Mouse (Mus musculus) liver, adult 2 months (tissue): ENCODE data around the gene G0s2. TPM values are rescaled to one million over a fixed set of nuclear protein-coding genes. Genes with fewer than 3 reads are reported as not detected.

Experiments used
- DNase-seq: peaks from one replicate; pipeline ENCODE4 v3.0.0-alpha.2; 2011; ENCODE audit warnings: low read depth, low spot score; ENCODE audit errors: extremely low read depth
- H3K27ac ChIP-seq: fragments of 200-500 bp; replicated peaks from 2 replicates; pipeline ENCODE4 v1.5.1; 2012; ENCODE audit warnings: low read depth, mild to moderate bottlenecking, control low read depth, inconsistent platforms, low read length; ENCODE audit not compliant: insufficient read depth
- H3K27me3 ChIP-seq: fragments of 200-500 bp; 2 replicates; pipeline ENCODE4 v1.6.1; 2012; ENCODE audit warnings: mild to moderate bottlenecking, moderate library complexity, low read length, inconsistent platforms; ENCODE audit not compliant: control insufficient read depth, insufficient read depth
- H3K36me3 ChIP-seq: fragments of 200-500 bp; 2 replicates; pipeline ENCODE4 v1.6.1; 2012; ENCODE audit warnings: low read length, inconsistent platforms; ENCODE audit not compliant: control insufficient read depth, insufficient read depth
- H3K4me1 ChIP-seq: fragments of 200-500 bp; 2 replicates; pipeline ENCODE4 v1.6.1; 2011; ENCODE audit warnings: low read length; ENCODE audit not compliant: control insufficient read depth, insufficient read depth
- H3K4me3 ChIP-seq: fragments of 200-500 bp; 2 replicates; pipeline ENCODE4 v1.5.1; 2011; ENCODE audit warnings: low read depth, mild to moderate bottlenecking, control low read depth, low read length, moderate library complexity; ENCODE audit not compliant: insufficient read depth
- H3K79me2 ChIP-seq: fragments of 200-500 bp; 2 replicates; pipeline ENCODE4 v1.6.1; 2012; ENCODE audit warnings: inconsistent platforms, mild to moderate bottlenecking, low read length, moderate library complexity; ENCODE audit not compliant: control insufficient read depth, insufficient read depth
- H3K9ac ChIP-seq: fragments of 200-500 bp; 2 replicates; pipeline ENCODE4 v1.6.1; 2012; ENCODE audit warnings: low read depth, mild to moderate bottlenecking, control low read depth, inconsistent platforms, low read length
- CTCF ChIP-seq: fragments of 200-500 bp; IDR thresholded peaks from 2 replicates; pipeline ENCODE4 v1.5.1; 2011; ENCODE audit warnings: low read depth, low read length, control low read depth
- POLR2A ChIP-seq: fragments of 200-500 bp; IDR thresholded peaks from 2 replicates; pipeline ENCODE4 v1.6.1; 2011; ENCODE audit warnings: low read length, control low read depth; ENCODE audit not compliant: insufficient read depth; ENCODE audit errors: extremely low read depth
- WGBS: fragments of 180-500 bp; shearing (Covaris S2); methylation state at CpG from one replicate; pipeline ENCODE4 v1.1.7; 2018; 5-methylcytosine and 5-hydroxymethylcytosine counted together
- polyA plus RNA-seq: library from polyadenylated mRNA; depleted of rRNA; stranded (reverse); fragments of >200 nt; gene quantifications from 2 replicates; pipeline ENCODE4 v1.2.3, GENCODE M21; 2012
- total RNA-seq: library from RNA; depleted of rRNA; stranded (reverse); fragments of >200 nt; gene quantifications from 2 replicates; pipeline ENCODE4 v1.2.3, GENCODE M21; 2014

G0s2 gene
- total and polyA plus RNA-seq, 2 experiments, result 106 to 179 TPM

DNA sequence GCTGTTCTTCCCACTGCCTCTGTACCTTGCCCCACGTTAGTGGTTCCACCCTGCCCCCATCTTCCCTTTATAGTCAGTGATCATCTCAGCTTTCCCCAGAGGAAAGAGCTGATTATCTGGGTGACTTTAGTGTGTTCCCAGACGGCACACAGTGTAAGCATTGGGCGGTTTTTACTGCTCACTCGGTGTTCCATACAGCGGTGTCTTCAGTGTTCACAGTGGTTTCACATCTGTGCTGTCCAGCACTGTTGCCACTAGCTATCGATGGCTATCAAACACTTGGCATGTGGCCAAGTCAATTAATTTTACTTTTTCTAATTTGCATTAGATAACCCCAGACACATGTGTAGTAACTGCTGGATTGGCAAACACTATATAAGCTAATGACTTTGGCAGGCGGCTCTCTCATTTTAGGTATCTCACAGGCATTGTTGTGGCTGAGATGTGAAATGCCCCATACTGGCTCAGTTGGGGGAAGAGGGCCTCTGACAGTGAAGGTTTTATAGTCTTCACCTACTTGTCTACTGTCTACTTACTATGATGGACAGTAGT lies 11.3 kb upstream of the G0s2 start:
- WGBS, result 44% methylated on average over 7 of the region's 7 CpGs
- Histone ChIP-seq H3K36me3 (no peaks in the 10 kb centered on the region), H3K4me1 (peaks cover 22% of the 10 kb centered on the region), H3K27ac (no peak overlapping the region), H3K27me3 (no peaks in the 10 kb centered on the region), H3K79me2 (no peaks in the 10 kb centered on the region), H3K9ac (no peak overlapping the region), H3K4me3 (no peak overlapping the region)
- TF ChIP-seq POLR2A, result no peak
- no peak for TF ChIP-seq CTCF
- DNase-seq, result no peak

DNA sequence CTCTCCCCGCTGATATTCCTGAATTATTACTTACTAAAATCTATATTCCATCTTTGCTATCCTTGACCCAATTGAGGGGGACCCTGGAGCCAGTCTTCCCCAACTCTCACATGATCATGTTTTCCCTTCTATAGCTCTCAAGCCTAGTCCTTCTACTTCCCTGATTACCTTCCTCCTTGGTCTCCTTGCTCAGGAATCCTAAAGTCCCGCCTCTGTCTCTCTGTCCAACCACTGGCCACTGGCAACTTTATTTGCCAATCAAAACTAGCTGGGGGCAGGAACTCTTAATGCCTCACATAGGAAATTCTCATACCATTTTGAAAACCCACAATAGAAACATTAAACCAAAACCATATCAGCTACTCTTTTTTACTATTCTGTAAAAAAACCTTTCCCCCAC lies 8.3 kb upstream of the G0s2 start:
- Histone ChIP-seq H3K79me2 (no peaks in the 10 kb centered on the region), H3K27ac (no peak overlapping the region), H3K36me3 (no peaks in the 10 kb centered on the region), H3K4me1 (peaks cover 15% of the 10 kb centered on the region), H3K9ac (no peak overlapping the region), H3K27me3 (no peaks in the 10 kb centered on the region), H3K4me3 (no peak overlapping the region)
- WGBS, result 98% methylated on average over 2 of the region's 2 CpGs
- no peak for DNase-seq
- TF ChIP-seq POLR2A (no peak), CTCF (no peak)

DNA sequence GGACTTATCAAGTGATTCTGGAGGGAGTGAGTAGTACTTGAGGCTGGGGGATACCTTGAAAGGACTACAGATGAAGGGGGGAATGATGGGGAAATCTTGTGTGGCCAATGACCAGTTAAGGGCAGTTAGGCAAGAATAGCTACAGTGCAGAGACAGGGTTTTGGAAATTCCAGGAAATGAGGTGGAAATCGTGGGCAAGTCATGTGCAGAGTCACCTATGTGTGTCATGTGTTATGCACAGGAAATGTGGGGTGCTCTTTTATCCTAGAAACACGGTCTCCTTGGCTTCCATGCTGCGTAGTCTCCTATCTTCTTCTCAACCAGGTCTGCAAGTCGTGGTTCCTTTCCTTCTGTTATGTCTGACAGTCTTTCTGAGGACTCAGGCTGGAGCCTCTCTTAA lies 6.5 kb upstream of the G0s2 start:
- H3K27me3 ChIP-seq, result no peaks in the 10 kb centered on the region
- no peak overlapping the region for H3K4me3 ChIP-seq
- peaks cover 20% of the 10 kb centered on the region for H3K4me1 ChIP-seq
- WGBS, result 75% methylated on average over 4 of the region's 4 CpGs
- no peaks in the 10 kb centered on the region for H3K79me2 ChIP-seq
- no peak overlapping the region for H3K27ac ChIP-seq
- no peaks in the 10 kb centered on the region for H3K36me3 ChIP-seq
- TF ChIP-seq CTCF (no peak), POLR2A (no peak)
- DNase-seq, result no peak
- no peak overlapping the region for H3K9ac ChIP-seq

DNA sequence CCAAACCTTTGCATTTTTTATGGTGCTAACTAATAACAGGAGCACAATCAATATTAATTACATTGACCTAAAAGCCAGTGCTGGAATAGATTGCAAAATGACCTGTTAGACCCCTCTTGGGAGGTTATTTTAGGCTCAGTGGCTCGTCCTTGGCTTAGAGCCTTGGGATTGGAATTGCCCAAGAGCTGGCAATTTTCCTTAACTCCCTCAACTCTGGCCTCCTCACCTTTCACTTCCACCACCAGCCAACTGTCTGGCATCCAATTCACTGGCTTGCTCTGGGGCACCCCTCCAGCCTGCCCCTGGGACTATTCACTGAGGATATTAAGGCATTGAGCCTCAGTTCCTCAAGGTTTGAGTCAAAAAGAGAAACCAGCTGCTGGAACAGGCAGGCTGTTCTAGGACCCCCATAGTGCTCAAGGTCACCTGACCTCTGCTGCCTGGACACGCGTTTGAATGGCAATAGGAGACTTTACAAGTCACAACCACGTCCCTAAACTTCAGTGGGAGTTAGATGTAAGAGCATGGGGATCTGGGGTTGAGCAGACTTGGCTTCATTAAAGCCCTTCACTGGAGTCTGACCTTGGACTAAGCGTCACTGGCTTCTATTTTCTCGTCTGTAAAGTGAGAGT lies 5.5 kb upstream of the G0s2 start:
- no peak for TF ChIP-seq CTCF
- no peak for TF ChIP-seq POLR2A
- H3K27ac ChIP-seq, result peak overlapping the region; percentile 49
- no peaks in the 10 kb centered on the region for H3K36me3 ChIP-seq
- no peak overlapping the region for H3K9ac ChIP-seq
- H3K4me3 ChIP-seq, result no peak overlapping the region
- peaks cover 21% of the 10 kb centered on the region for H3K4me1 ChIP-seq
- H3K79me2 ChIP-seq, result no peaks in the 10 kb centered on the region
- H3K27me3 ChIP-seq, result no peaks in the 10 kb centered on the region
- DNase-seq, result peak; percentile 95
- WGBS, result 20% methylated on average over 6 of the region's 6 CpGs

DNA sequence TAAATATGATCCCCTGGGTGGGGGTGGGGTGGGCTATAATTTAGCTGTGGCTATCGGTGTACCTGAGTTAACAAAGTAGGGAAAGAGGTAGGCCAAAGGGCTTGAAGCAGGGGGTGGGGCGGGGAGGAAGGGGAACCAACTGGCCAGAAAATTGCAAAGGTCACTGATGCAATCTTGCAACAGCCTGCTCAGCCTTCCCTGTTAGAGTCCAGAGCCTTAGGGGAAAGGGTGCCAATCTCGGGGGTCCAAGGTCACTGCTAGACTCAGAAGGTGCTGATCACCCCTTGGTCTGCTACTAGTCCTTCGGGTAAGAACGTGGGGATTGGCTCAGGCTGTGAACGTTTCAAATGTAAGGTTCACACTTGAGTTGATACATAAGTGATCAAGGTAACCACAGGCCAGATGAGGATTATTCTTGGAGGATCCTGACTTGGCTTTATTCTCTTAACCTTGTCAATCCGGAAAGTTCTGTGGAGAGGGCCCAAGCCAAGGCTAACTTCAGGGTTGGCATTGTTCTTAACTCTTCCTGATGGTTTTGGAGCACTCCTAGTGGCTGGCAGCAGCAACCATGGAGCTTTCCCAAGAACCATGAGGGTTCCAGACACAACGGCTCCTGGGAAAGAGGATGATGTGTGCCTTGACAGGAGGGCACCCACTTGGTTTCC lies 1.5 kb upstream of the G0s2 start:
- Histone ChIP-seq H3K9ac (peak overlapping the region; percentile 51; the same call in 1 of the 2 replicates), H3K36me3 (peaks cover 2% of the 10 kb centered on the region; the same call in 1 of the 2 replicates), H3K27me3 (no peaks in the 10 kb centered on the region), H3K27ac (peak overlapping the region; percentile 96), H3K4me1 (peaks cover 23% of the 10 kb centered on the region), H3K79me2 (0 out of 2 replicates have a peak, but pooled peaks cover 4% of the 10 kb centered on the region), H3K4me3 (no peak overlapping the region)
- WGBS, result 17% methylated on average over 8 of the region's 8 CpGs
- peak; percentile 93 for DNase-seq
- TF ChIP-seq POLR2A (no peak), CTCF (no peak)
